Mouse (Mus musculus): ENCODE results near the gene Nat8f4. TPM values are rescaled to one million over a fixed set of nuclear protein-coding genes. Genes with fewer than 3 reads are reported as not detected.
"Not testable (repeated sequence)": the region's sequence is repeated elsewhere in the genome, so short reads cannot be mapped to it uniquely, and the experiment has no call there.

The Nat8f4 gene
- total RNA-seq, 2 experiments from 2014 or later: 5.3 to 7.4 TPM

DNA sequence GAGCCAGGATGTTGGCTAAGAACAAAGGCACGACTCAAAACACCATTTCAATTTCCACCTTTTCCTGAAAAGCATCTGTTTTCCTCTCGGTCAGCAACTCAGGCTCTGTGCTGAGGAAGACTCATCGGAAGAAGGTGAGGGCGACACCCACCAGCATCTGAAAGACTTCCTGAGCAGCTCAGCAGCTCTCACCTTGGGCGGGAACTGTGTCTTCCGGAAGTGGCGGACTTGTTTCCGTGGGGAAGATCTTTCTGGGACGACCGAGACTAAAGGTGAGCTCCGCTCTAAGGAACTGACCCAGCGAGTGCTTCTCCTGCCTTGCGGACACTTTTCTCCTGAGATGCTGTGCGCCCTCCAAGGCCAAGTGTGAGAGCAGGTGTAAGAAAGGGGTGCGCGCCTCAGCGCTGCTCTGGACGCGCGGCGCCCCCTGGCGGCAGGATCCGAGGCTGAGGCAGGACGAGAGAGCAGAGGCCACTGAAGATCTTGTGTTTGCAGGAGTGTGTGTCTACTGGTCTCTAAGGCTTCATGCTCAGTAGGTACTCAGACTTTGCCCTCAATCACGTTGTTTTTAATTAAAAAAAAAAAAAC lies 9.5 kb downstream of the Nat8f4 start:
- peak; percentile 61 for TF ChIP-seq CTCF (IDR thresholded peaks at IDR 0.05)
- DNase-seq (ENCODE audit: extremely low spot score in 1 of 2, low spot score in 2 of 2); H3K27ac ChIP-seq; H3K4me3 ChIP-seq; intact Hi-C loops (cut with DNase I): not testable (repeated sequence)

DNA sequence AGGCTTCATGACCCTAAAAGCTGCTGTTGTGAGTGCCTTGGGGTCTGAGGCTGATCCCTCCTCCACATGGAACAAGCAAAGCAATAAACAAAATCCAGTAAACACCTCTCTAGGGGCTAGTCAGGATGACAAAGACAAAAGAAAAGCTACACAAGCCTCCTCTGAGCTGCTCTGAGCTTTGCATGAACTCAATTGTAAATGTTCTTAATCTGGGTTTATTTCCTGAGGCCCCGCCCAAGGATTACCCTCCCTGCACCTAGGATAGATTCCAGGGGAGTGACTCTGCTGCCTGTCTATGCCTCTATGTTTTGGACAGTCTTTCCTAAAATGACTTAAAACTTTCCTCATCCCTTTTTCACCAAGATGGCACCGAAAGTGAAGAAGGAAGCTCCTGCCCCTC lies 15.7 kb downstream of the Nat8f4 start:
- DNase-seq (ENCODE audit: extremely low spot score in 1 of 2, low spot score in 2 of 2): no peak
- no peak overlapping the region for H3K27ac ChIP-seq

DNA sequence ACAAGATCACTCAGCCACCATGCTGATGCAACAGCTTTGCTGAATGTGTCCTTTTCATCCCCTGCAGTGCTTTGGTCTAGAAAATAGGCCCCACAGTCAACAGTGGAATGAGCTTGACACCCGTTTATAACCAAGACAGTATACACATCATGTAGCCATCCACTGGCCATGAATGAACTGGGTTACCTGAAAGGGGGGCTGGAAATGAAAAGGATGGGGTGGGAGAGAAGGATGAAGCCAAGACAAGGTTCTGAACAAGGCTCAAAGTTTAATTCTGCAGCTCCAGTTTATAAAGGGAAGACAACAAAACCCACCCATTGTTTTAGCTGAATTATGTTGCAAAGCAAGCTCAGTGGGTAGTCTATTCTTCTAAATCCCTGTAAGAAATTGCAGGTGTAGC lies 20.4 kb downstream of the Nat8f4 start:
- intact Hi-C loops (cut with DNase I): no loop called here
- Histone ChIP-seq H3K27ac (no peak overlapping the region), H3K4me3 (no peak overlapping the region)
- no peak for TF ChIP-seq CTCF (IDR thresholded peaks at IDR 0.05)
- DNase-seq (ENCODE audit: extremely low spot score in 1 of 2, low spot score in 2 of 2): no peak

More for the DNA sequence above, 15.7 kb downstream of the Nat8f4 start:
- intact Hi-C loops (cut with DNase I): no loop called here
- H3K4me3 ChIP-seq: no peak overlapping the region
- TF ChIP-seq CTCF (IDR thresholded peaks at IDR 0.05): no peak

DNA sequence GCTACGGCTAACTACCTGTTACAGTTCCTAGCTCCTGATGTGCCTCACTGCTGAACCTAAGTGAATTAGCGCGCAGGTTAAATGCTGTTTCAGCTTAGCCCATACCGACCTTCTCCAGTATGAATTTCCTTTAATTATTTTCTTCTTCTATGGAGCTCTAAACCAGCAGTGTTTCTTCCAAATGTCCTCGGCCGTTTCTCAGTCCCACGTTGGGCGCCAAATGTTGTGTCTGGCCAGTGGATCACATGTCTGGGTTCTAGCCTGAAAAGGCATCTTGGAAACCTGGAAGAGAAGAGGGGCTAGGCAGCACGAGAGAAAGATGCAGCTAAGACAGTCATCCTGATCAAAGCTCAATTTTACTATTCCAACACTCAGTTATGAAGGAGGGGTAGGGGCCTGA lies 21.4 kb downstream of the Nat8f4 start:
- DNase-seq (ENCODE audit: extremely low spot score in 1 of 2, low spot score in 2 of 2): peak in 1 of 2 experiments; percentile 3
- intact Hi-C loops (cut with DNase I); H3K4me3 ChIP-seq; H3K27ac ChIP-seq: not testable (repeated sequence)

DNA sequence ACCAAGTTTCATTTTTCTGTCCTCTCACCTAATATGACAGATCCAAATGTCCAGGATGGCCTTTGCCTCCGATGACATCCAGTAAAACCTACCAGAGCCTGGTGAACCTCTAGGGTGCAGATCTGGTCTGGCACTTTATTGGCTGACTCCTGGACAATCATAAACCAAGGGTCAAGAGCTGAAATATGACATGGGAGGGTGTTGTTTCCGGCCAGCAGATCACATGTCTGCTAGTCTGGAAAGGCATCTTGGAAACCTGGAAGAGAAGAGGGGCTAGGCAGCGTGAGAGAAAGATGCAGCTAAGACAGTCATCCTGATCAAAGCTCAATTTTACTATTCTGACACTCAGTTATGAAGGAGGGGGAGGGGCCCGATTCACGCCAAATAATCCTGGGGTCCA lies 35.7 kb downstream of the Nat8f4 start, which contains the start of gene Nat8f2:
Gene Nat8f2 (minus strand): TSS at position 153 of the 400 bp plus-strand sequence.
- H3K27ac ChIP-seq; intact Hi-C loops (cut with DNase I); H3K4me3 ChIP-seq; DNase-seq (ENCODE audit: extremely low spot score in 1 of 2, low spot score in 2 of 2): not testable (repeated sequence)

DNA sequence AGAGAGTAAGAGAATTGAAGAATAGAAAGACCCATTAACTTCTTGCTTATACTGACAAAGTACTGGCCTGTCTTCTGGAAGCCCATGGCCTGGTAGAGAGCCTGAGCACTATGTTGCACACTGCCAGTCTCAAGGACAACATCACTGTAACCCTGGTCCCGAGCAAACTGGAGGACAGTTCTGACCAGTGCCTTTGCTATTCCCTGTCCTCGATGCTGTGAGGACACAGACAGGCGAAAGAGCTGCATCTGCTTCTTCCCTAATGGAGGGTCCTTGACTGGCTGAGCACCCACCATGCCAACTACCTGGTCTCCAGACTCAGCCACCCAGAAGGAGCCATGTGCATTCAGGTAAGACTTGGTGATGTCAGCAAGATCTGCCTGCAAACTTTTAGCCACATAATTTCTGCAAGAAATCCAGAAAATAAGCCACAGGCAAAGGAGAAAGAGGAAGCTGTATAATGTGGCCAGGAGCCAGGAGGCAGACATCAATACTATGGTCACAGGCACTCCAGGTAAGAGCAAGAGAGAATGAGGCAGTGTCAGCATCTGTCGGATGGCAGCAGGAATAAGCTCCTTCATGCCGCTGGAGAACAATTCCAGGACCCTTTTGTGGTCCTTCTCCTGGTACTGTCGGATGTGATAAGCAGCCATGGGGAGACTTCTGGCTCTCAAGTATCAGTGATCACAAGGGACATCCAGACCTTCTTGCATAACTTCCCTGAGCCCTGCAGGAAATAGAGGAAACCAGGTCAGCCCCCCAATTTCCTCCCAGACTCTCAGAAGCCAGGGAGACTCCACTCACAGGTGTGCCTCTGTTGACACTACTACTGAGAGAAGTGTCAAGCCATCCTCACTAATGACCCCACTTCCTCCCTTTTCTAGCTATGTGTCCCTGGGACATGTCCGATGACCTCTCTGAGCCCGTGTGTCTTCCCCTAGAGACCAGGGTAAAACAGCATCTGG lies 36.7 kb downstream of the Nat8f4 start:
- no peak overlapping the region for H3K4me3 ChIP-seq
- no peak for TF ChIP-seq CTCF (IDR thresholded peaks at IDR 0.05)
- no peak overlapping the region for H3K27ac ChIP-seq
- peak in 1 of 2 experiments; percentile 4 for DNase-seq (ENCODE audit: extremely low spot score in 1 of 2, low spot score in 2 of 2)
- intact Hi-C loops (cut with DNase I): no loop called here

DNA sequence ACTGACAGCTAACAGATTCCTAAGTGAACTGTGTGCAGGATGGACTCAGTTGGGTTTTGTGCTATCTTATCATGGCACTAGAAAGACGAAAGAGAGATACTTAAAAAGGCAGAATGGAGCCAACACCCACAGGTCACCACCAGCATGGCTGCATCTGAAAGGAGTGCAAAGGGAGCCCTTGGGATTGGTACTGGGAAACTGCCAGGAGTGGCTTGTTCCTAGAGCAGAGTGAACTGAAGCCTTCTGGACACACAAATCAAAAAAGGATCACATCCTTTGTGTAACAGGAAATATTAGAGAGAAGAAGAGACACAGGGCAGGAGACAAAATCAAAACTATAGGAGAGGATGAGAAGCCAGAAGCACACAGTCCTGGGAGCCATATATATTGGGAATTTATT lies 37.7 kb downstream of the Nat8f4 start:
- DNase-seq (ENCODE audit: extremely low spot score in 1 of 2, low spot score in 2 of 2); H3K4me3 ChIP-seq; intact Hi-C loops (cut with DNase I); H3K27ac ChIP-seq: not testable (repeated sequence)

DNA sequence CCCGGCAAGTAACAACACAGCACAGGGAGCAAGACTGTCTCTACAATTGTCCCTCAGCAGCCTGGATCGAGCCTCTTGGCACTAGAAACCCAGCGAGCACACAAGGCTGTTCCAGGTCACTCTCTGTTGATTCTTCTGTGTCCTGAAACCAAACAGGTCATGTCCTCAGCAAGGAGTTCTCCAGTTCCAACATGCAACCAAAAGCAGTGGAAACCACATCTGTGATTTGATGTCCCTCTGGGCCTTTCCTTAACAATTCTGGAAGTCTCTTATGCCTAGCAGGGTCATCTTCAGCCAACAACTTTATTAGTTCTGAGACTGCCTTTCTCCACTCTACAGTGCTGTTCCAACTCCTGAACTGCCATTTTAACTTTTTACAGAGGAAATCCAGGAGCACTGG lies 38.5 kb downstream of the Nat8f4 start:
- H3K27ac ChIP-seq; intact Hi-C loops (cut with DNase I); H3K4me3 ChIP-seq; DNase-seq (ENCODE audit: extremely low spot score in 1 of 2, low spot score in 2 of 2): not testable (repeated sequence)

DNA sequence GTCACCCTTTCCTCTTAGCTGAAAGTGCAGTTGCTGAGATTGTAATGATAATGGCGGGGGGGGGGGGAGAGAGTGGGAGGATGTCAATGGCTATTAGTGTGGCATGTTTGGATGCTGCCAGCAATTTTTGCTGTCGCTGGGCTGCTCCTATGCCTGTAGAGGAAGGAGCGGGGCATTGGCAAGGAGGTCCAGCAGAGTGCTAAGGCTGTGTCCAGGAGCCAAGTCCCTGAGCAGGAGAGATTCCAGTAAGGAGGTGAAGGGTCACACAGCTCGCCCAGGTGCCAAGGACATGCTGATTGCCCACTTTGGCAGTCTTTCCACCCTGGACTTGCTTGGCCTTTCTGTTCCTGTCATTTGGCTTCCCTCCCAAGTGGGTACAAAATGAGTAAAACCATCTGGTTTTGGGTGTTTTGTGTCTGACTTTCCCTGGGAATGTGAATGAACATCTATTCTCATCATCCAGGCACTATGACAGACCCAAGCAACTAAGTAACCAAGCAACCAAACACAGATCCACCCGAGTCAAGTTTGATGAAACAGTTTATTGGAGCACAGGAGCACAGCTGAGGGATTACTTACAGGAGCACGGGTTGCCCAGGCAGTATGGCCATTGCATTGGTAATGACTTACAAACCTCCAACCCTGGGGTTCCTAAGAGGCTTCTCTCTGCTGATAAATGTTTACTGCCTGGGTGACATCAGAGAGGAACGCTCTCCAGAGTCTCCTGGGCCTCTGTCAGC lies 39.6 kb downstream of the Nat8f4 start:
- H3K4me3 ChIP-seq; intact Hi-C loops (cut with DNase I); DNase-seq (ENCODE audit: extremely low spot score in 1 of 2, low spot score in 2 of 2); H3K27ac ChIP-seq: not testable (repeated sequence)

DNA sequence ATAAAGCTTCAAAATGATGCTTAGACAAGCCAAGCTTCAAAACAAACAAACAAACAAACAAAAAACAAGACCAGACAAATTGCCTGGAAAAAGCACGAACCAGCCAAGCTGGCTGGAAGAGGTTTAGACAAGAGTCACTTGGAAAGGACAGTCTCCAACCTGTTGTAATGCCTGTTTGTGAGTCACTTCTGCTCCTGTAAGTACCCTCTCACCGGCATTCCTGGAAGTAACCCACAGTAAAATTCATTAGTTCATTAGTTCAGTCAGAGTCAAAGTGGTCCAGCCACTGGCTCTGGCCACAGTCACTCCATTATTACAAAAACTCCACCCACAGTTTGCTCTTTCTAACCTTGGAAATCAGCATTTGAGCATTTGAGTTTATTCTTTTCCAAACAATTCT lies 40.8 kb downstream of the Nat8f4 start:
- intact Hi-C loops (cut with DNase I): no loop called here
- H3K4me3 ChIP-seq: no peak overlapping the region
- no peak for DNase-seq (ENCODE audit: extremely low spot score in 1 of 2, low spot score in 2 of 2)
- H3K27ac ChIP-seq: no peak overlapping the region
- no peak for TF ChIP-seq CTCF (IDR thresholded peaks at IDR 0.05)

DNA sequence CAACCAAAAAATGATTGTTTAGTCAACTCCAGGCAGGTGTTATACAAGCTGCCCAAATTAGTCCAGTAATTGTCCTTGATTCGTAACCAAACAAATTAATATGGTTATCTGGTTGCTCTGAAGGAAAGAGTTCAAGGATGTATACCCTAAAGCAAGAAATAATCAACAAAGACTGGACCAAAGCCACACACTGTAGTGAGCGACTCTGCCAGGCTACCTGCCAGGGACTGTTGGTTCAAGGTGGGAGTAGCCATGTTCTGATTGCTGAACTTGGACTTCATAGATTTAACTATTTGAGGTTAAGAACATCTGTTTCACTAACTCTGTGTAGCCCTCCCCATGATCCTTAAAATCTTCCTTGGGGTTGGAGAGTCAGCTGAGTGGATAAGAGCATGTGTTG lies 41.5 kb downstream of the Nat8f4 start:
- intact Hi-C loops (cut with DNase I): no loop called here
- H3K27ac ChIP-seq: no peak overlapping the region
- TF ChIP-seq CTCF (IDR thresholded peaks at IDR 0.05): no peak

DNA sequence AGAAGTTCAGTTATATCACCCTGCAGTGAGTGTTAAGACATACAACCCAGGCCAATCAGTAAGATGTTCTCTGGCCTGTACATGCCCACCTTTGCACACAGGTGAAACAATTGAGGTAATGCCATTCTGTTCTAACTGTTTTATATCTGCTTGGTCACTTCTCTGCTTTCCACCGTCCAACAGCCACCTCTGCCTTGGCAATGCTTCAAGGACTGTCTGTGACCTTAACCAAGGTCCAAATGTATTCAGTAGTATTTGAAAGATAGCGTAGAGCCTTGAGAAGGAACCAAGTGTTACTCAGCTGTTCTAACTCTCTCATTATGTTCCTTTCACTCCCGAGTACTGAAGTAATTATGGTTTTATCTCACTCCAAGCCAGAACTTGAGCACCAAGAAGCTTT lies 42.1 kb downstream of the Nat8f4 start:
- no peak for TF ChIP-seq CTCF (IDR thresholded peaks at IDR 0.05)
- Histone ChIP-seq H3K27ac (no peak overlapping the region), H3K4me3 (no peak overlapping the region)
- intact Hi-C loops (cut with DNase I): no loop called here
- no peak for DNase-seq (ENCODE audit: extremely low spot score in 1 of 2, low spot score in 2 of 2)

More for the DNA sequence above, 41.5 kb downstream of the Nat8f4 start:
- DNase-seq (ENCODE audit: extremely low spot score in 1 of 2, low spot score in 2 of 2): no peak
- H3K4me3 ChIP-seq: no peak overlapping the region

Data from left cerebral cortex, adult 2 months (tissue).